Mouse (Mus musculus): ENCODE measurements around the gene Cradd. TPM values are rescaled to one million over a fixed set of nuclear protein-coding genes. Genes with fewer than 3 reads are reported as not detected.
A peak's percentile ranks its signal among the peaks of the same experiment; 100 is the strongest.

Cradd gene
- polyA plus RNA-seq, 1 experiment from 2014 or later: 10.1 TPM

DNA sequence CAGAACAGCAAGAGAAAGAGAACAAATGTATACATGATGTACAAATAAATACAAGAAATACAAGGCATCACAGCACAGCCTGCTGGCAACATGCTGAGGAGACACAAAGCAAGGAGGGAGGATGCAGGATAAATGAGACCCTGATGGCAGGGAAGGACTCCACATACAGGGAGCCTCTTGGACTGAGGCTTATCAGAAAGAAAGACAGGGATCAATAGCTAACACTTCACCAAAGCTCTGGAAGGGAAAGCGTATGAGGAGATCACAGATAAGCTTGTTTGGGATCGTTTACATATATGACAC lies 78.3 kb downstream of the Cradd start:
- 77% methylated on average over 2 of the region's 2 CpGs for WGBS
- H3K27ac ChIP-seq: peak overlapping the region; percentile 10; the same call in 1 of the 2 replicates

DNA sequence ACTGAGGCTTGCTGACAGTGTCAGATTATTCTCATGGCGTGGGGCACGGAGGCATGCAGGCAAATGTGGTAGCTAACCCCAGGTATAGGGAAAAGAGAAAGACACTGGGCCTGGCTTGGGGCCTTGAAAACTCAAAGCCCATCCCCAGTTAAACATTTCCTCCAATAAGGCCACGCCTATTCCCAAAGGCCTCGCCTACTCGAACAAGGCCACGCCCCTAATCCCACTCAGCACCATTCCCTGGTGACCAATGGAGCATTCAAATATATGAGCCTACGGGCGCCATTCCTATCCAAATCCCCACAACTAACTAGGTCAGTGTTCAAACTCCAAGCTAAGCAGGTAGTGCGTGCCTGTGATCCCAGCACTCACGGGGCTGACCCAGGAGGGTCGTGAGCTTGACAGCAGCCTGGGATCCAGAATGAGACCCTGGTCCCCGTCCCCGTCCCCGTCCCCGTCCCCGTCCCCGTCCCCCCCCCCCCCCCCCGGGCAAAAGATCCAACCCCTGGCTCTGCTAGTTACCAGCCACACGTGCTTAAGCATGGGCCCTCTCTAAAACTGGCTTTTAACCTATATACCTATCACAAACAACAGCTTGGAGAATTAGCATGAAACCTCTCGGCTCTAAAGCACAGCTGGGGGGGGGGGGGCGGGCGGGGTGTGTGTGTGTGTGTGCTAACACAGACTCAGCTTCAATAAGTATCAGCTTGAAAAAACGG lies 78.8 kb downstream of the Cradd start:
- H3K27ac ChIP-seq: 0 out of 2 replicates have a peak overlapping the region, but pooled peaks have one; percentile 8
- no peak overlapping the region for H3K4me2 ChIP-seq
- WGBS: 40% methylated on average over 22 of the region's 23 CpGs
- H3K4me1 ChIP-seq: peaks cover 12% of the 10 kb centered on the region
- ATAC-seq (replicated peaks): peak; percentile 46
- no peaks in the 10 kb centered on the region for H3K9me3 ChIP-seq
- no peaks in the 10 kb centered on the region for H3K36me3 ChIP-seq (replicated peaks)
- no peaks in the 10 kb centered on the region for H3K27me3 ChIP-seq (replicated peaks)
- no peak overlapping the region for H3K4me3 ChIP-seq
- no peak overlapping the region for H3K9ac ChIP-seq

More for the DNA sequence above, 78.3 kb downstream of the Cradd start:
- no peaks in the 10 kb centered on the region for H3K27me3 ChIP-seq (replicated peaks)
- no peak overlapping the region for H3K4me2 ChIP-seq
- no peaks in the 10 kb centered on the region for H3K36me3 ChIP-seq (replicated peaks)
- no peaks in the 10 kb centered on the region for H3K9me3 ChIP-seq
- H3K9ac ChIP-seq: no peak overlapping the region
- ATAC-seq (replicated peaks): peak; percentile 59
- peaks cover 12% of the 10 kb centered on the region for H3K4me1 ChIP-seq
- no peak overlapping the region for H3K4me3 ChIP-seq

DNA sequence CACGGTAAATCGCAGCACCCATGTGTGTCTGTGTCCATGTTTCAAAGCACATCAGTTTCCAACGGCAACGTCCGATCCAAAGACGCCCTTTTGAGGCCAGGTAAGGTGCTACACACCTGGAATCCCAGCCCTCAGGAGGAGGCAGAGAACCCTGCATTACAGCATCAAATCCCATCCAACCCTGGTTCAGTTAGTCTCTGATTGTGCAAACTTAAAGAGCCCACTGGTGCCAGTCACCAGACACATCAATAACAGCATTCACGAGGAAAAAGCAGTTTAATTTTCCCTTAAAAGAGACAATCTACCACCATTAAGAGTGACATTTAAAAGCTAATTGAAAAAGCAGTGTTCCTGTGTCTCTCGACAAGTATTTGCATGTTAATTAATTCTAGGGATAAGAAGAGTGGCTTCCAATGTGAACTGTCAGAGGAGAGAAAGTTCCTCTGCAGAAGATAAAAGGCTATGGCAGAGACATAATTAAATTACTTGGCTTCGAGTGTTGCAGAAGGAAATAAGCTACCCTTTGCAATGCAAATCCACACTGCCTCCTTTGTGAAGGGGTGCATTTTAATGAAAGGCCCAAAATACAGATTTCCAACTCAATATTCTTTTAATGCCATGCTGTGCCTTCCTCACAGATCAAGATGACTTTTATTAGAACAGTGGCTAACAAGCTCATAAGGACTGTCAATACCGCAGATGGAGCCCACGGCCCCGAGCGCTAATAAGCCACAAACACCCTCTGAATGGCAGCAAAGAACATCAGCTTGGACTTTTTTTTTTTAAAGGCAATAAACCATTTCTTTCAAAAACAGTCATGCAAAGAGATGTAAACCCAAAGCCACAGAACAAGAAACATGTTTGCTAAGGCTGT lies 84.5 kb downstream of the Cradd start:
- Histone ChIP-seq H3K4me3 (no peak overlapping the region), H3K4me2 (no peak overlapping the region), H3K27me3 (replicated peaks) (no peaks in the 10 kb centered on the region), H3K36me3 (replicated peaks) (no peaks in the 10 kb centered on the region), H3K27ac (peak overlapping the region; percentile 77), H3K9me3 (no peaks in the 10 kb centered on the region), H3K4me1 (peaks cover 21% of the 10 kb centered on the region), H3K9ac (no peak overlapping the region)
- WGBS: 28% methylated on average over 13 of the region's 13 CpGs
- peak; percentile 82 for ATAC-seq (replicated peaks)

DNA sequence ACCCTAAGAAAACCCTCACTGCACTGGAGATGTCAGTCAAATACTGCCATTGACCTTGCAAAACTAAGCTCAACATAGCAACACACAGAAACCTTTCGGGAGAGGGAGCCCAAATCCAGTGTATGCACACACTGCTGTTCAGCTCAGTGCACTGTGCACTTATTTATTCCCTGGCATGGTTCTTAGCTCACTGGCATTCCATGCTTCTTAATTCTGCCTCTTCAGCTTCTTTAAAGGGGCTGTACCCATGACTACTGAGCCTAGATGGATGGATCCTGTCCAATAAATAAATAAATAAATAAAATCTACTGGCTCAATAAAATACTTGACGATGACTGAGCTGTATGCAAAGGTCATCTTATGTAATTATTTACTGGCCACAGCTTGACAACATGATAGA lies 85.3 kb downstream of the Cradd start:
- ATAC-seq (replicated peaks): 0 out of 2 replicates have a peak, but pooled peaks have one; percentile 54
- Histone ChIP-seq H3K4me2 (no peak overlapping the region), H3K4me3 (no peak overlapping the region), H3K9ac (no peak overlapping the region), H3K36me3 (replicated peaks) (no peaks in the 10 kb centered on the region), H3K4me1 (peaks cover 23% of the 10 kb centered on the region), H3K9me3 (no peaks in the 10 kb centered on the region), H3K27me3 (replicated peaks) (no peaks in the 10 kb centered on the region), H3K27ac (peak overlapping the region; percentile 77)
- 59% methylated on average over 2 of the region's 2 CpGs for WGBS

DNA sequence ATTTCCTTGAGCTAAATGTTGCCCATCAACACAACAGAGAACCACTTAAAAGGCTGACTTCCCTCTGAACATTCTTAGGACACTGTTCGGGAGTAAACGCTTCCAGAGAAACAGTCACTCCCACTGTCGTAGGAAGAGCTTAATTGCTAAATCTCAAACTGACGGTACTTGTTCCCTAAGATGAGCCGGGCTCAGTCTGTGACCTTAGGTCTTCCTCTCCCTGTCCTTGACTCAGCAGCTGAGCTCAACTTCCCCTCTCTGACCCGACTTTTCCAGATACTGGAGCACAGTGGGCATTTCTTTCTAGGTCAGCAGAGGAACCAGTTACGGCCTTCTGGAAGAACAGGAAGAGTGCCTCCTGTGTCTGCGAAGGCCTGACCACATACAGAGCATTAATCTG lies 87.7 kb downstream of the Cradd start:
- no peak for ATAC-seq (replicated peaks)
- H3K36me3 ChIP-seq (replicated peaks): no peaks in the 10 kb centered on the region
- H3K27me3 ChIP-seq (replicated peaks): no peaks in the 10 kb centered on the region
- no peak overlapping the region for H3K4me2 ChIP-seq
- peaks cover 23% of the 10 kb centered on the region for H3K4me1 ChIP-seq
- no peaks in the 10 kb centered on the region for H3K9me3 ChIP-seq
- 43% methylated on average over 8 of the region's 8 CpGs for WGBS
- no peak overlapping the region for H3K9ac ChIP-seq
- H3K27ac ChIP-seq: no peak overlapping the region
- no peak overlapping the region for H3K4me3 ChIP-seq

DNA sequence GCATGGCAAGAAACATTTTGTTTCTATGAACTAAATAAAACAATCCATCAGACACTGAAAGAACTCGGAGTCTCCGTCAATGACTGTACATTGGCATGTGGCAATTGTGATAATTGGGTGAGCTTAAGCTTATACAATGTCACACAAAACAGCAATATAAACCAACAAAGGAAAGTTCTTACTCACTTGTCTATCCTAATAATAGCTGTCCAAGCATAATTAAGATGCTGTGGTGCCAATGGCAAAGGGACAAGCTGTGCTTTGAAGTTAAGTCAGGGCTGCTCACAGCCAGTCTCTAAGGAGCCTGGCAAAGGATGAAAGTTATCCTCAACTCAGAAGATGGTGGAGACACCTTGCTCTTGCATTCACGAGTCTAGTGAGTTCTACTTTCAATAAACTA lies 89.3 kb downstream of the Cradd start:
- Histone ChIP-seq H3K4me1 (peaks cover 22% of the 10 kb centered on the region), H3K4me2 (no peak overlapping the region), H3K9ac (no peak overlapping the region), H3K9me3 (no peaks in the 10 kb centered on the region), H3K36me3 (replicated peaks) (no peaks in the 10 kb centered on the region), H3K27ac (no peak overlapping the region), H3K27me3 (replicated peaks) (no peaks in the 10 kb centered on the region), H3K4me3 (no peak overlapping the region)
- ATAC-seq (replicated peaks): no peak
- 31% methylated on average over 3 of the region's 3 CpGs for WGBS

DNA sequence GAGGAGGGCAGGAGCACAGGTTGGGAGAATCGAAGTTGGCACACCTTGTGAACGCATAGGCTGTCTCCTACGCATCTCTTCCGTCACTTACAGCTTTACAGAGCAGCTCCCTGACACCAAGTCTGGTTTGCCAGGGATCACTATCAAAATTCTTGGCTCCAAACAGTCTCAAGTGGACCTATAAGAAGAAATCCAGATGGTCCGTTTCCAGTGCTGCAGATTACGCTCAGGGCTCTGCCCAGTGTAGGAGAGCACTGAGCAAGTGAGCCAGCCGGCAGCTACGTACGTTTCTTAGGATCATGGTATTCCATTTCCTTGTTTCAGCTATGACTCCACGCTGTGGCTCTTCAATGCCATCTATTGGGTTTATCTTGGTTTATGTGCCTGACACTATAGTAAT lies 90.9 kb downstream of the Cradd start:
- no peaks in the 10 kb centered on the region for H3K36me3 ChIP-seq (replicated peaks)
- H3K4me2 ChIP-seq: no peak overlapping the region
- peaks cover 11% of the 10 kb centered on the region; the same call in 1 of the 2 replicates for H3K4me1 ChIP-seq
- H3K9me3 ChIP-seq: no peaks in the 10 kb centered on the region
- no peak for ATAC-seq (replicated peaks)
- no peak overlapping the region for H3K9ac ChIP-seq
- H3K27ac ChIP-seq: no peak overlapping the region
- no peak overlapping the region for H3K4me3 ChIP-seq
- 85% methylated on average over 10 of the region's 10 CpGs for WGBS
- no peaks in the 10 kb centered on the region for H3K27me3 ChIP-seq (replicated peaks)

DNA sequence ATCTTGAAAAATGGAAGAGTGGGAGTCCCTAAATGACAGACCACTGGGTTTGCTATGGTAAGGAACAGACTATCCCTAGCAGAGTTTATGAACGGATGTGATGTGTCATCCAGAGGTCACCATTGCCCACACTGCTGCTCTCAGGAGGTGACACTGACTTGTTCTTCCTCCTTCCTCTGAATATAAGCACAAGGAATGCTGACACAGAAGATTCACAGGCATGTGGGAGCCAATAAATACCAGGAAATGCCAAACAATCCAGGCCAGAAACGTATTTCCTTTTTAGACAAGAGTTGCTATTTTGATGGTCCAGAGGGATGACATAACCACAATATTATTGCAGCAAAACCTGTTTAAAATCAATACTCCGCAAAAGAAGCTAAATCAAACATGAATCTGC lies 91.4 kb downstream of the Cradd start:
- Histone ChIP-seq H3K4me1 (peaks cover 15% of the 10 kb centered on the region), H3K36me3 (replicated peaks) (no peaks in the 10 kb centered on the region), H3K4me2 (no peak overlapping the region), H3K9me3 (no peaks in the 10 kb centered on the region), H3K9ac (no peak overlapping the region), H3K27ac (no peak overlapping the region), H3K27me3 (replicated peaks) (no peaks in the 10 kb centered on the region), H3K4me3 (no peak overlapping the region)
- 87% methylated on average over 3 of the region's 3 CpGs for WGBS
- ATAC-seq (replicated peaks): no peak

DNA sequence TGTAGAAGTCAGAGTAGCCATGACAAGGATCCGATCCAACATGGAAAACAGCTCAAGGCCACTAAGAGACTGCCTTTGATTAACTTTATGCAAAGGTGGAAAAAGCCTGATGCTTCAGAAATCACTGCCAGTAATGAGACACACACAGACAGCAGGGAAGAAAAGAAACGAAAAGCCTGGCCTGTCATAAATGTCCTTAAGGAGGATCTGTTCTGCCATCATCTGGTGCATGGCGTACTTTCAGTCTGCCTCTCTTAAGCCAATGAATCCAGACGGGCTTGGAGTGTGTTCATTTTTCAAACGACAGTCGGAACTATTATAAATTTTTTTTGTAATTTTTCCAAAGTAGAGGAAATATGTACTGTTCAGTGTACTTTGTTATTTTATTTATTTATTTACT lies 95.7 kb downstream of the Cradd start:
- no peaks in the 10 kb centered on the region for H3K27me3 ChIP-seq (replicated peaks)
- peaks cover 10% of the 10 kb centered on the region; the same call in 1 of the 2 replicates for H3K4me1 ChIP-seq
- no peak overlapping the region for H3K4me2 ChIP-seq
- no peak overlapping the region for H3K4me3 ChIP-seq
- H3K9ac ChIP-seq: no peak overlapping the region
- peak overlapping the region; percentile 58 for H3K27ac ChIP-seq
- peak; percentile 68 for ATAC-seq (replicated peaks)
- H3K36me3 ChIP-seq (replicated peaks): no peaks in the 10 kb centered on the region
- no peaks in the 10 kb centered on the region for H3K9me3 ChIP-seq
- 47% methylated on average over 6 of the region's 6 CpGs for WGBS

DNA sequence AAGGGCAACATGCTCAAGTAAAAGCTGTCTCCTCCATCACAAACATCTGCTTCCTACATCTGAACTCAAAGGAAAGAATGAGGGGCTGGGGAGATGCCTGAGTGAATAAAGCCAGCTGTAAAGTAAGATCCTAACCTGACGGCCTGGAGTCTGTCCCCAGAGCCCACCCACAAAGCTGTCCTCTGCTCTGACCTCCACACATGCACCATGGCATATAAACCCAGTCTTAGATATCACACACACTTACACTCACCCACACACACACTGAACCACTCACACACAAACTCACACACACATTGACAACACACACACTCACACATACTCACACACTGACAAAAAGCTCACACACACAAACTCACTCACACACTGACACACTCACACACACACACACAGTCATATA lies 96.3 kb downstream of the Cradd start:
- H3K4me3 ChIP-seq: no peak overlapping the region
- peak overlapping the region; percentile 58 for H3K27ac ChIP-seq
- H3K9me3 ChIP-seq: no peaks in the 10 kb centered on the region
- no peaks in the 10 kb centered on the region for H3K36me3 ChIP-seq (replicated peaks)
- 13% methylated on average over 1 of the region's 1 CpGs for WGBS
- peaks cover 10% of the 10 kb centered on the region; the same call in 1 of the 2 replicates for H3K4me1 ChIP-seq
- 0 out of 2 replicates have a peak, but pooled peaks have one; percentile 1 for ATAC-seq (replicated peaks)
- H3K9ac ChIP-seq: no peak overlapping the region
- no peak overlapping the region for H3K4me2 ChIP-seq
- no peaks in the 10 kb centered on the region for H3K27me3 ChIP-seq (replicated peaks)

DNA sequence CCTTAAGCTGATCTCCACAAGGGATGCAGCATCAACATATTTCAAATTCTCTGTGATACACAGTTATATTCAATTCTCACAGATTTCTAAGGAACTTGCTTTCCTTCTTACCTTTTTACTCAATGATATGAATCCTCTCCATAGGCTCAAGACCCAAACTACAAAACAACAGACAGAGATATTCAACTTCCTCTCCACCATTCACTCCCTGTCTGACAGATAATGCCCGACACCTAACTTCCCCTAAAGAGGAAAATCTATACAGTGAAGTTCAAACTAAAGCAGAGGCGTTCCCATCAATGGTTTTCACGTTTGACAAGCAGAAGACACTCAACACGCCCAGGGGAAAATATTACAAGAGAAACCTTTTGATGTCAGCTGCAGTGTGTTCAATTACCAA lies 97.2 kb downstream of the Cradd start:
- Histone ChIP-seq H3K4me1 (peaks cover 10% of the 10 kb centered on the region; the same call in 1 of the 2 replicates), H3K9me3 (no peaks in the 10 kb centered on the region), H3K27ac (peak overlapping the region; percentile 42; the same call in 1 of the 2 replicates), H3K4me3 (no peak overlapping the region), H3K9ac (no peak overlapping the region), H3K27me3 (replicated peaks) (no peaks in the 10 kb centered on the region), H3K36me3 (replicated peaks) (no peaks in the 10 kb centered on the region), H3K4me2 (no peak overlapping the region)
- 61% methylated on average over 4 of the region's 4 CpGs for WGBS
- no peak for ATAC-seq (replicated peaks)

DNA sequence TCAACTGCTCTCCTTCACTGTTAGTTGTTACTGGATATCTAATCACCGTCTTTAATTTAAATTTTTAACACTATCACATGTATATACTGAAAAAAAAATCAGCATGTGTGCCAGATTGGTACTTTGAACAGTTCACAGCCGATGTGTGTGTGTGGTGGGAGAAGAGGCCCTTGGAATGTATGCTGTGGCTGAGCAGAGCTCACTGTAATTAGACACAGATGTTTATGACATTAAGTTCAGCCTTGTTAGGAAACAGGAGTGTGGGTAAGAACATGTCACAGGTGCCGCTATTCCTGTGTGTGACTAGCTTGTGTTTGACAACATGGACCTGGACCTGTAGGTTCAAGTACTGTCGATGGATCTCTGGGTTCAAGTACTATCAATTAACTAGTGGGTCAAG lies 98.9 kb downstream of the Cradd start:
- no peaks in the 10 kb centered on the region for H3K9me3 ChIP-seq
- no peaks in the 10 kb centered on the region for H3K36me3 ChIP-seq (replicated peaks)
- H3K27ac ChIP-seq: no peak overlapping the region
- H3K4me2 ChIP-seq: no peak overlapping the region
- no peaks in the 10 kb centered on the region for H3K27me3 ChIP-seq (replicated peaks)
- no peak for ATAC-seq (replicated peaks)
- no peak overlapping the region for H3K4me3 ChIP-seq
- no peak overlapping the region for H3K9ac ChIP-seq
- WGBS: 92% methylated on average over 4 of the region's 4 CpGs
- peaks cover 10% of the 10 kb centered on the region; the same call in 1 of the 2 replicates for H3K4me1 ChIP-seq
